Mouse (Mus musculus) monocyte, adult 2 months (primary cell): ENCODE measurements around the gene Pan2.
A peak's percentile ranks its signal among the peaks of the same experiment; 100 is the strongest.
"Not testable (repeated sequence)": the region's sequence is repeated elsewhere in the genome, so short reads cannot be mapped to it uniquely, and the experiment has no call there.

Source experiments
- DNase-seq, 2 experiments: peaks; one replicate each; pipeline ENCODE4 v3.0.0; 2022; ENCODE audit warnings: low spot score in 2 of 2, low read depth in 1 of 2

Gene Pan2

GRCm38 (mm10) chr10:128282886-128283450 lies 20.2 kb upstream of the Pan2 start:
- DNase-seq = no peak

GRCm38 (mm10) chr10:128283604-128284579 lies 19.2 kb upstream of the Pan2 start:
- peak in 1 of 2 experiments; percentile 23 for DNase-seq

- not testable (repeated sequence) for DNase-seq
Observed at GRCm38 (mm10) chr10:128290594-128290993, 12.5 kb upstream of the Pan2 start.

DNA sequence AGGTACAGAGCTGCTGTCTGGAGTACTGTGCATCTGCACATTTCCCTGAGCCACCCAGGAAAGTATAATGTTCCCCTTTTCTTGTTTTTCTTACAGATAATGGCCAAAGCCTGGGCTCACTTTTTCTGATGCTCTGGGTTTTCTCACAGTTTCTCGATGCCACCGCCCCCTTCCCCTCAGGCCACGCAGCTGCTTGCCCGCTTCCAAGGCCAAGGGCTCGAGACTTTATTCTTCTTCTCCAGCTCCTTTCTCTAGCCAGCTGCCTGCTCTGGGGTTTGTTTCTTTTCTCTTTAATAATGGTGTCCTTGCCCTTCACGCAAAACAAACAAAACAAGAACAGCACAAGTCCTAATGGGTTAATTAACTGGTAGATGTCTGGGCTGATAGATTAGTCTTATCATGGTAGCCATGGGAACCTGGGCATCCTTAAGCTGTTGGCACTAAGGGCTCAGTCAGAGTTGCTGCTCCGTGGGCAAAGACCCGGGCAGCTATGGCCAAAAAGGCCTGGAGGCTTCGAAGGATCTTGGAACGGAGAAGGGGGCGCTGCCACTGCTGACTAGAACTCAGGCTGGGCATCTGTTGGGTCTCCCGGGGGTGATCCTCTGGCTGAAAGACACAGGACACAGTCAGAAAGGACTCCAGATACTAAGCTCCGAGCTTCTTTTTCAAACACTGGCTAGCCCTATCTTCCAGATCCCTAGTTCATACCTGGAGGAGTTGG lies 6.6 kb upstream of the Pan2 start:
- DNase-seq = no peak

- no peak for DNase-seq
Observed at GRCm38 (mm10) chr10:128297221-128297620, 5.9 kb upstream of the Pan2 start.

GRCm38 (mm10) chr10:128297622-128298021 lies 5.5 kb upstream of the Pan2 start:
- no peak for DNase-seq

- peak; percentile 34 to 38 for DNase-seq
Observed at GRCm38 (mm10) chr10:128298243-128298642, 4.9 kb upstream of the Pan2 start.

- peak; percentile 8 to 22 for DNase-seq
Observed at GRCm38 (mm10) chr10:128298702-128299171, 4.4 kb upstream of the Pan2 start, which contains the start of gene Il23a. Il23a (minus strand) TSS chr10:128298752.

DNA sequence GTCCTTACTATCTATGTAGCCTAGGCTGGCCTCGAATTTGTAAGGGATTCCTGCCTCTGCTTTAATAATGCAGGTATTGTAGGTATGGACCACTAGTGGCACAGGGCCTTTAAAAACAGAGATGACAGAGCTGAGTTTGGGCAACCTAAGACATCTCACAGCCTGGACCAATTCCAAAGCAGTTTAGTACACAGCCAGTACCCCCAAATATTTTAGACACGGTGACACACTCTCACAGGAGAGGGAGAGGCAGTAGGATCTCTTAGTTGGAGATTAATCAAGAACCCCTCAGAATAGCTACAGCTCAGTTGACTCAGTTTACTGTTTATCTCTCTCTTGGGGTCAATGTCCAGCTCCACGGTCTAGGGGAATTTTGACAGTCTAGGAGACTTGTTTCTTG lies 778 bp upstream of the Pan2 start:
- no peak for DNase-seq

DNA sequence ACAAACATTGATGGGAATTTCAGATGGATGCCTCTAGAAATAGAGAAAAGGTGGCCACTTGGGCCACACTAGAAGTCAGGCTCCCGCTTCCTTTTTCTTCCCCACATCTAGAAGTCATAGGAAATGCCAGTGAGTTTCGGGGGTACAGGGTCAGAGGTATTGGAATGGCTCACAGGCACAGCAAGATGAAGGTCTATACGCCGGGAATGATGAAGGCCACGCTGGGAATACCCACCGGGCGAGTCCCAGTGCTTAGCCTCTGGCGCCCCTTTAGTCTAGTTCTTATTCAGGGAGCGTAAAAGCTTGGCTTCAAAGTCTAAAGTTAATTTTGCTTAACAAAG lies 380 bp upstream of the Pan2 start:
- DNase-seq = no peak

GRCm38 (mm10) chr10:128309654-128310053 lies 6.5 kb downstream of the Pan2 start:
- no peak for DNase-seq

DNA sequence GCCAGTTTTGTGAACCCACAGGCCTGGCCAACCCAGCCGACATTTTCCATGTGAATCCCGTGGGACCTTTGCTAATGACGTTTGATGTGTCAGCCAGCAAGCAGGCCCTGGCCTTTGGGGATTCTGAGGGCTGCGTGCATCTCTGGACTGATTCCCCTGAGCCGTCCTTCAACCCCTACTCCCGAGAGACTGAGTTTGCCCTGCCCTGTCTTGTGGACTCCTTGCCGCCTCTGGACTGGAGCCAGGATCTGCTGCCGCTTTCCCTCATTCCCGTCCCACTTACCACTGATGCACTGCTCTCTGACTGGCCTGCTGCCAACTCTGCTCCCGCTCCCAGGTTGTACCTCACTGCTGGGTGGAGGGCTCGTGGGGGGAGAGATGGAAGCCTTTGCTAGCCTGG lies 7.0 kb downstream of the Pan2 start:
- DNase-seq = no peak

GRCm38 (mm10) chr10:128310902-128311301 lies 7.8 kb downstream of the Pan2 start:
- DNase-seq = no peak

DNA sequence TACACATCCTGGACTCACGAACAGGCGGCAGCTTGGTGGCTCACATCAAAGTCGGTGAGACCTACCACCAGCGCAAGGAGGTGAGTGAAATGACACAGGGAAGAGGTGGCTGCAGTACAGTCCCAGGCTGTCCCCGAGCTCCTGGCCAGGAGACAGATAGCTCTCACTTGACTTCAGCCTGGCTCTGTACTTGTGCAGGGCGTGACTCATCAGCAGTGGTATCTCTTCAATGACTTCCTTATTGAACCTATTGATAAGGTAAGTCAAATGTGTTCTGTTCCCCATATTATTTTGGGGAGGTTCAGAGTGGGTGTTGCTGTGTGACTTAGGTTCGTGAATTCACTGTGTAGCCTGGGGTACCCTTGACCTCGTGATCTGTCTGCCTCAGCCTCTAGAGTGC lies 12.4 kb downstream of the Pan2 start:
- no peak for DNase-seq

DNA sequence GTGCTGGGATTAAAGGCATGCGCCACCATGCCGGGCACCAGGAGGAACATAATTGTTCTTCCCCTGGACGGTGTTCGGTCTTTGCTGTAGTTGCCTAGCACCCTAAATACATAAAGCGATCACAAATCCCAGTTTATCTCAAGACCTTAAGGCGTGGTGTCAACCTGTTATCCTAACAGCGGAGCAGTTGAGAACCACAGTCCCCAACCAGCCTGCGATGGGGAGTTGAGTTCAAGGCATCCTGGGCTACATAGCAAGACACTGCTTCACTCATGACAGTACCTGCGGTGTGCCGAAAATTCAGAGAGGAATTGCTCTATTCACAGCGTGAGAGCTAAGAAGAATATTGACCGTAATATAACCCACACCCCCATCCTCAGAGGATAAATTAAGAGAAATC lies 18.5 kb downstream of the Pan2 start:
- no peak for DNase-seq

DNA sequence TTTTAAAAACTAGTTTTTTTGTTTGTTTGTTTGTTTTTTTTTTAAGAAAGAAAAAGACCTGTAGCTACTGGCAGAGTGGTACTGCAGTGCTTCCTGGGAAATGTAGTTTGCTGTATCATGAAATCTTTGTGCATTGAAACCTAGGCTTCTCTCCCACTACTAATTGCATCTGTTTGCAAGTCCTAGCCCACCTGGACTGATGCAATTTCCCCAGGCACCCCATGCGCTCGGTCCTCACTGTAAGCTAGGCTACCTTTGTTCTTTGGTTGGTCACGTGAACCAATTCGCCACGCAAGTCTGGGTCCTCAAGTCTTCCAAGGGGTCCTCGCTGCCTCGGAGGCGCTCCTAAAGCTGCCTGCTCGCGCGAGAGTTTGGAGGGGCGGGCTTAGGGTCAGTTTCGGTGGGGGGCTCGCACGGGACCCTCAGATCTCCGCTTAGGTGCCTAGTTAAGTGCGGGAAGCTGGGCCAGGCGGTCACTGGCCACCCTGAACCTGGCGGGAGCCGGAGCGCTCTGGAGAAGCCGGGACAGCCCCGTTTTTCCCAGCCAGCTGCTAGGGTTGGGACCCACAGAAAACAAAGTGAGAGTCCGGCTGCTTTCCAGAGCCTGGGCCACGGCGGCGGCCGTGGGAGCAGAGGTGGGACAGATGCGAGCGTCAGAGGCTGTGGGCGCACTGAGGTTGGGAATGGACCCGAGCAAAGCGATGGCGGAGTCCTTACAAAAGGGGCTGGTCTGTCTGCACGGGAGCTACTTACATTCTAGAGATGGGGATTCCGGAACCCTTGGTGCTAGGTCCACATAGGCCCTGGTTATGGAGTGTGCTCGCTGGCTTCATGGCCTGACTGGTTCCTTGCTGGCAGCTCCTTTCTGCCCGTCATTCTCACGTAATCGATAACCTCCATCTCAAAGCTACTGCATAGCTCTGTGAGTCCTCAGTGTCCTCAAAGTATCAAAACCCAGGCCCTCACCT lies 19.3 kb downstream of the Pan2 start, which contains the start of gene Cnpy2:
Gene Cnpy2 (plus strand): TSS at position 319 of the 968 bp plus-strand sequence.
- DNase-seq = peak; percentile 55 to 72

GRCm38 (mm10) chr10:128323516-128323915 lies 20.4 kb downstream of the Pan2 start:
- DNase-seq = no peak

DNA sequence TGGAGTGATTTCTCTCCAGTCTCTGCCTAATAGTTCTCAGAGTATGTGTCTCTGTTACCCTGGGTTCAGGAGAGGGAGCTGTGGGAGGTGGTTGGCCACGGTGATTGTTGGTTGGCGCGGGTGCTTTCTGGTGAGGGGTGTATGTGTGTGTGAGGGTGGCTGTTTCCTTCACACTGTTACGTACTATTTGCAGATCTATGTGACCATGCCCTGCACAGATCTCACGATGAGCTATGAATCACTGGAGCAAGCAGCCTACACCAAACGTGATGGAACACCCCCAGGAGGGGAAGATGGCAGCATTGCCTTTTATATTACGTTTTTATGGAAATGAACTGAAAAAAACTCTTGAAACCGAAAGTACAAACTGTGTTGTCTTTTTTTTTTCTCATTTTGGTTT lies 23.7 kb downstream of the Pan2 start:
- no peak for DNase-seq

GRCm38 (mm10) chr10:128327610-128328009 lies 24.5 kb downstream of the Pan2 start:
- no peak for DNase-seq
